Mouse (Mus musculus): ENCODE results near the gene B9d1.

B9d1 gene

DNA sequence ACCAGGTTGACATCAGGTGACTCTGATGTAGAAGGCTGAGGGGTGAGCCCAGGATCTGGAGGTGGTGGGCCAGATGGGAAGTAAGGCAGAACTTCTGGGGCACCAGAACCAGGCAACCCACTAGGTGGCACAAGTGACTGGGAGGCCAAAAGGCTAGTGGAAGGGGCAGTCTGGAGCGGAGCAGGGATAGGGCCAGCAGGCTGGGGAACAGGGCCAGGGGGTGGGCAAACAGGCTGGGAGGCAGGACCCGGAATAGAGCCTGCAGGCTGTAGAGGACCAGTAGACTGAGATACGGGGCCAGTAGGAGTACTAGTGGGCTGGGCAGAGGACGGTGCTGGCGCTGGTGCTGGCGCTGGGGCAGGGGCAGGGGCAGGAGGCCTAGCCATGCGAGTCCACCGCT lies 15.1 kb upstream of the B9d1 start:
- DNase-seq: no peak

- no peak for DNase-seq
Observed at GRCm38 (mm10) chr11:61490944-61491520, 13.9 kb upstream of the B9d1 start.

DNA sequence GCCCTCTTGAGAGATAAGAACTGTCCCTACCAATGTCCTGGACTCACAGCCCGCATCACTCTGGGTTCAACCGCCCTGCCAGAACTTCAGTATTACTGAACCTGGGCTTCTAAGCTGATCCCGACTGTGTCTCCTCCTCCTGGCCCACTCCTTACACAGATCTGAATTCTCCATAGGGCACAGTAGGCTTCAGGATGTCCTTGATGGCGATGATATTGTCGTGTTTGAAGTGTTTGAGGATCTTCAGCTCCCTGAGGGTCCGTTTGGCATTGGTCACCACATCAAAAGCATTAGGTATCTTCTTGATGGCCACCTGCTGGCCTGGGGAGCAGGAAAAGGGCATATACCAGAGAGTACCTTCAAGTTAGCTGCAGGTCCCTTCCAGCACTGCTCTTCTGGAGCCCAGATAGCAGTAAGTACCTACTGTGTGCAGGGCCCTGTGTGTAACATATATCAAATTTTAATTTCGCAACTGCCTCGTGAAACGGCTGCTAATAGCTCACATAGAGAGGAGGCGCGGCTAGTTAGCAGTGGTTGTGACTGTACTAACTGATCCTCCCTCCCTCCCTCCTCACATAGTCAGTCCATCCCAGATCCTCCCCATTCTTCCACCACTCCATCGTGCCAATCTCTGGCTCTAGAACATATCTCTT lies 12.1 kb upstream of the B9d1 start:
- no peak for DNase-seq

- DNase-seq: peak; percentile 44
Observed at GRCm38 (mm10) chr11:61493525-61494128, 11.3 kb upstream of the B9d1 start.

GRCm38 (mm10) chr11:61494129-61494997 lies 10.6 kb upstream of the B9d1 start, which contains the start of gene Mapk7:
Gene Mapk7, minus strand, starts transcription at chr11:61494406.
- peak; percentile 96 for DNase-seq

GRCm38 (mm10) chr11:61495528-61495927 lies 9.4 kb upstream of the B9d1 start:
- no peak for DNase-seq

DNA sequence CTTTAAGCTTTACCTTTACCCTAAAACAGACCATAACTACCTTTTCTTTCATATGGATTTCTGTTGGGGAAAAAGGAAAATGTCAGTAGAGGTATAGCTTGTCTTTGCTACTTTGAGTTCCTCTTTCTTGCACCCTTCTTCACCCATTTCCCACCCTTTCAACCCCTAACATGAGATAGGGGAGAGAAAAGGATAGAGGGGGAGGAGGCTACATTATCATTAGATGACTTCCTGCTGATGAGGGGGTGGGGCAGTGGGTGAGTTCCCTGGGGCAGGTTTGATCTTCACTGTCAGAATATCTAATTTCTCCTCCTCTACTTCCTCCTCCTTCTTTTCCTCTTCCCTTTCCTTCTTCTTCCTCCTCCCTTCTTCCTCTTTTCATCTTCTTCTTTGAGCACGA lies 7.5 kb upstream of the B9d1 start:
- no peak for DNase-seq

DNA sequence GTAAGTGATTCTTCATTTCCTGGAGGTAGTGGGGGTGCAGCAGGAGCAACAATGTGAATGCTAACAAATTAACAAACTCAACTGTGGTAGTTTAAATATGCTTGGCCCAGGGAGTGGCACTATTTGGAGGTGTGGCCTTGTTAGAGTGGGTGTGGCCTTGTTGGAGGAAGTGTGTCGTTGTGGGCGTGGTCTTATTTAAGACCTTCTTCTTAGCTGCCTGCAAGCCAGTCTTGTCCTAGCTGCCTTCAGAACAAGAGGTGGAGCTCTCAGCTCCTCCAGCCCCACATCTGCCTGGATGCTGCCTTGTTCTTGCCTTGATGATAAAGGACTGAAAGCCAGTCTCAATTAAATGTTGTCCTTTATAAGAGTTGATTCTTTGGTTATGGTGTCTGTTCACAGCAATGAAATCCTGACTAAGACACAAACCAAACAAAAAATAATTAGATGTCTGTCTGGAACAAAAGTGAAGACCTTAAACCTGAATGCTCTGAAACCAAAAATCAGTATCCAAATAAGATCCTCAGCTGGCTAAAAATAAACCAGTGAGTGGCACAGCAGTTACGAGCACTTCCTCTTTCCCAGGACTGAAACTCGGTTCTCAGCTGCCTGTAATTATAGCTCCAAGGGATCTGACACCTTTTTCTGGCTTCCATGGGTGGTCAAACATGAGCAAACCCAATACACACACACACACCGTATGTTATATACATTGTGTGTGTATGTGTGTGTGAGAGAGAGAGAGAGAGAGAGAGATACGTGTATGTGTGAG lies 6.0 kb upstream of the B9d1 start:
- no peak for DNase-seq

DNA sequence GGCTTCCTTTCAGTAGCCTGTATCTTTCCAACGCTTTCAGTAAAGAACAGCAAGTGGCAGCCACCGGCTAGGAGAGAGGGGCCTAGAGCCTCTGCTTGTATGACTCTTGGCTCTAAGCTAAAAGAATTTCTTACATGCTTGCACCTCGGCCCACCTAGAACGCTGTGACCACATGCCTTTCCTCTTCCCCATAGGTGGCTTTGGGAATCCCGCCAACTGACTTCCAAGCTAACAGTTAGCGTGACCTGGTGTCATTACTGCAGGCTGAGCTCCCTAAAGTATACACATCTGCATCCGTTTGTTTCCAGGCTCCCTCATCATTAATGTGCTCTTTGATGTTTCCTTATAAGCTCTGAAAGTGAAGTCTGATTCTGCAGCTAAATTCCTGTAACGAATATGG lies 1.0 kb upstream of the B9d1 start:
- no peak for DNase-seq

- DNase-seq: no peak
Observed at GRCm38 (mm10) chr11:61514953-61515352, 10.0 kb downstream of the B9d1 start.

DNA sequence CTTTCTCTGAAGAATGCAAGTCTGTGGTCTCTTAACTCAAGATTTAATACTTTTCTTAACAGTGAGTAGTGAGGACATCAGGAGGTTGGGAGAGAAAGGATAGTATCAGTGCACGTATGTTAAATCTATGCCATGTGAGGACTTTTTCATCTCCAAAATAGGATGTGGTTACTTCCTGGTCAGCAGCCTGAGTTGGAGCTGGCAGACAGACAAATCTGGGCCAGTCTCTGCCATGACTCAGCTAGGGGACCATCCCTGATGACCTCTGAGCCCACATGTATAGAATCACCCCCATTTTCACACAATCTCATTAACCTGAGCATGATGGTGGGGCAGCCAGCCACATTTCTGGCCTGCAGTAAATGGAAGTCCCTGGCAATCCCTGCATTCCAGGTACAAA lies 13.0 kb downstream of the B9d1 start:
- no peak for DNase-seq

GRCm38 (mm10) chr11:61518871-61519270 lies 13.9 kb downstream of the B9d1 start:
- no peak for DNase-seq

DNA sequence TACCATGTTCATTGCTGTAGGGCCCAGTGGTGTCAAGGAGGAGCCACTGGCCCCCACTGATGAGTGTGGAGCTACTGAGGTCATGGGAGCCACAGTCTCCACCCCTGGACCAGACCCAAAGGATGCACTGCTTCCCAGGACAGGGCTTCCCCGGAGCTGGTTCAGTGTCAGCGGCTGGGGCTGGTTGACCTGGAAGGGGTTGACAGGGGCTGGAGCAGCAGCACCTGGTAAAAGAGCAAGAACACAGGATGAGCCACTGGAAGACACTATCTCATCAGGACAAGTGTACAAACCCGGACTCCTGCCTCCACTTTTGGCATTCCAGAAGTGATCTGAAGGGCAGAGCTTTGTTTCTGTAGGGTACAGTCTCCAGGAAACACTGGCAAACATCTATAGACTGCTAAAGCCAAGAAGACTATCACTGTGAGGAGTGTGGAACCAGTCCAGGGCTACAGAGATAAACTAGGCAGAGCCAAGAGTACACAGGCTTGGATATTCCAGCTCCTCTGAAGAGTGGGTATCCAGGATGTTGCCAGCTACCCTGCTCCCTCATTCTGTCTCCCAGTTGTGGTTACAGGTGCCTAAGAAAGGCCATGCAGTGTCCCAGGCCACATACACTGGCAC lies 14.7 kb downstream of the B9d1 start:
- DNase-seq: no peak

- DNase-seq: peak; percentile 43
Observed at GRCm38 (mm10) chr11:61526872-61527271, 21.9 kb downstream of the B9d1 start.

GRCm38 (mm10) chr11:61529268-61529713 lies 24.3 kb downstream of the B9d1 start:
- DNase-seq: peak; percentile 28

DNA sequence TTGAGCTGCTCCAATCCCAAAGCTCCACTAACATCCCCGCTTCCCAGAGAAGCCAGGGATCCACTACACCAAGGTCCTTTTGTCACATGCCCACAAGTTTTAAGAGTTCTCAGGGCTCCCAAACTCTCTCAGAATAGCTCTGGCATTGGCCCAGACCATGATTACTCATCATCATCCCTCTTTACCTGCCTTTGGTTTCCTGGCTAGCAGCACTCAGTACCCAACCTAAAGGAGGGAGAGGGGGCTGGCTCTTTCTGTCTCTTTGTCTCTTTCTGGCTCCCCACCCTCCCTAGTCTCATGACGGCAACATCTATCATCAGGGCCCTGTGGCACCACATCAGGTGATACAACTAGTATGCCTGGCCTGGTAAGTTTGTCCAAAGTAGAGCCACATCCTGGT lies 27.9 kb downstream of the B9d1 start:
- DNase-seq: no peak

DNA sequence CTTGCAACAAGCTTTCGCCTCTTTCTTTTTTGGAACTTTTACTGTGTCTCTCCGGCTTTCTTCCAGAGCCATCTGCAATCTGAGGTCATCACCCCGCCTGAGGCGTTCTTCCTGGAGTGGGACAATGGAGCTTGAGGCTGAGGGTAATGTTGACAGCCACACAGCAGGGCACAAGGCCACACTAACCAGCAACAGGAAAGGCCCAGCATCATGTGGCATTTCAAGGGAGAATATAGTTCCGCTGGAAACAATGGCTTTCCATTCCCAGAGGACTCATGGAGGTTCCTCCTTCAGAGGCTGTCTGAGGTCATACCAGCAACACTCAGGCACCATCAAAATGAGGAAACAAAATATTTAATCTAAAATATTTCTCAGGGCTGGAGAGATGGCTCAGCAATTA lies 28.6 kb downstream of the B9d1 start:
- DNase-seq: no peak

GRCm38 (mm10) chr11:61535530-61535929 lies 30.6 kb downstream of the B9d1 start:
- no peak for DNase-seq

- no peak for DNase-seq
Observed at GRCm38 (mm10) chr11:61536952-61537351, 32.0 kb downstream of the B9d1 start.

DNA sequence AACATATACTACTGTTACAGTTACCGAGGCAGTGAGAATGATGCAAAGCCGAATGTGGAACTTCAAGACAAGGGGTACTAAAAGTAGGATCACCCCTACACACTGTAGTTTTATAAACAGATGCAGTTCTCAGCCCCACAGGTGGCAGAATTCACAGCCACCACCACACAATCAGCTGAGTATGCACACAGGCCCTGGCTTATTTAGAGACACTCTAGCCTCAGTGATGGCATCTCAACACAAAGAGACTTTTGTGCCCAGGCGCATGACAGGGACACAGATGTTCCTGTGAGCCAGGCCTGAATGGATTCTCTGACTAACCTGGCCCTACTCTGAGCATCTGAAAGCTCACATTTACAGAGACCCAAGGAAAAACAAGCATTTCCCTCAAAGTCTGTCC lies 32.4 kb downstream of the B9d1 start:
- DNase-seq: no peak

DNA sequence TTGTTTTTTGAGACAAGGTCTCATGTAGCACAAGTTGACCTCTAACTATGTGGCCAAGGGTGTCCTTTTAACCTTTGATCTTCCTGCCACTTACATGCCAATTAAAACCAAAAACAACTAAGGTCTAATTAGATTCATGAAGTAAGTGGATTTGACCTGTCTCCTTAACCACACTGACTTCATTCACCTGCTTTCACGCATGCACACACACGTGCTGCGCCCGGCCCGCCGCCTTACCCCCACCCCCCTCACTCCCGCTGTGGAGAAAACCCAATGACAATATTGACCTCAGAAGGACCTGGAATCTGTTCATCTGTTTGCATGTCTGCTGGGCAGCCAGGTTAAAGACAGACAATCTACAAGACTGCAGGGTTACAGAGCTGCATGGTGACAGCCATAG lies 35.7 kb downstream of the B9d1 start:
- no peak for DNase-seq

GRCm38 (mm10) chr11:61541106-61541505 lies 36.2 kb downstream of the B9d1 start:
- DNase-seq: no peak
